Mouse (Mus musculus) limb, embryonic 14.5 days (tissue): ENCODE measurements at regions not wholly inside any gene's neighbourhood (a gene's known extent, or its start where the extent isn't known, plus 50 kb on each side); places are given as distances from the start of the nearest gene placed in this dataset.

Source experiments
- ATAC-seq: fragments of 200-750 bp; cut with Nextera tagmentation; 2 replicates; pipeline ENCODE4 v1.8.0; 2017; ENCODE audit warnings: low read depth, moderate number of reproducible peaks, moderate TSS enrichment; ENCODE audit not compliant: low FRiP score
- DNase-seq: peaks from one replicate; pipeline ENCODE4 v3.0.0-alpha.2; 2015; ENCODE audit warnings: low spot score
- H3K27ac ChIP-seq: fragments of 300-500 bp; sonication (generic); replicated peaks from 2 replicates; pipeline ENCODE4 v1.5.1; 2014; ENCODE audit warnings: low read depth, mild to moderate bottlenecking, low read length, moderate library complexity, mixed read lengths
- H3K27me3 ChIP-seq: fragments of 300-500 bp; sonication (generic); 2 replicates; pipeline ENCODE4 v1.6.1; 2014; ENCODE audit warnings: low read length, mixed read lengths; ENCODE audit not compliant: control insufficient read depth, insufficient read depth
- H3K36me3 ChIP-seq: fragments of 300-500 bp; sonication (generic); 2 replicates; pipeline ENCODE4 v1.6.1; 2014; ENCODE audit warnings: mild to moderate bottlenecking, low read length, moderate library complexity, mixed read lengths; ENCODE audit not compliant: control insufficient read depth, insufficient read depth
- H3K4me1 ChIP-seq: fragments of 300-500 bp; sonication (generic); 2 replicates; pipeline ENCODE4 v1.6.1; 2014; ENCODE audit warnings: antibody characterized with exemption, low read length, mixed read lengths; ENCODE audit not compliant: control insufficient read depth, insufficient read depth
- H3K4me2 ChIP-seq: fragments of 300-500 bp; sonication (generic); replicated peaks from 2 replicates; pipeline ENCODE4 v1.6.1; 2014; ENCODE audit warnings: low read depth, mild to moderate bottlenecking, low read length, moderate library complexity; ENCODE audit not compliant: severe bottlenecking
- H3K4me3 ChIP-seq: fragments of 300-500 bp; sonication (generic); replicated peaks from 2 replicates; pipeline ENCODE4 v1.5.1; 2014; ENCODE audit warnings: low read length
- H3K9ac ChIP-seq: fragments of 300-500 bp; sonication (generic); 2 replicates; pipeline ENCODE4 v1.6.1; 2014; ENCODE audit warnings: mild to moderate bottlenecking, low read depth, low read length, moderate library complexity; ENCODE audit not compliant: severe bottlenecking
- H3K9me3 ChIP-seq: fragments of 300-500 bp; sonication (generic); 2 replicates; pipeline ENCODE4 v1.6.1; 2016; ENCODE audit warnings: low read length; ENCODE audit not compliant: control insufficient read depth
- POLR2A ChIP-seq: fragments of 200-500 bp; IDR thresholded peaks from 2 replicates; pipeline ENCODE4 v1.8.0; 2012; ENCODE audit warnings: inconsistent platforms, mild to moderate bottlenecking, moderate library complexity, borderline replicate concordance; ENCODE audit not compliant: insufficient read depth, insufficient read length; ENCODE audit errors: extremely low read depth
- WGBS: fragments of 180-500 bp; shearing (Covaris S2); extraction: QIAGEN DNeasy Blood & Tissue Kit; methylation state at CpG from one replicate; pipeline ENCODE4 v1.1.7; 2014; 5-methylcytosine and 5-hydroxymethylcytosine counted together

- no peak overlapping the region for H3K4me3 ChIP-seq
- no peaks in the 10 kb centered on the region for H3K9me3 ChIP-seq
- WGBS: 4% methylated on average over 23 of the region's 23 CpGs
- no peak overlapping the region for H3K9ac ChIP-seq
- ATAC-seq: 0 out of 2 replicates have a peak, but pooled peaks have one; percentile 39
- no peak overlapping the region for H3K27ac ChIP-seq
- H3K36me3 ChIP-seq: no peaks in the 10 kb centered on the region
- H3K4me2 ChIP-seq: 0 out of 2 replicates have a peak overlapping the region, but pooled peaks have one; percentile 10
- TF ChIP-seq POLR2A: no peak
- peaks cover 7% of the 10 kb centered on the region; the same call in 1 of the 2 replicates for H3K27me3 ChIP-seq
- DNase-seq: peak; percentile 22
- peaks cover 3% of the 10 kb centered on the region; the same call in 1 of the 2 replicates for H3K4me1 ChIP-seq
These were observed 73.0 kb upstream of the 4931429L15Rik start for GRCm38 (mm10) chr9:46392641-46393321.

- Histone ChIP-seq H3K4me1 (peaks cover 3% of the 10 kb centered on the region; the same call in 1 of the 2 replicates), H3K9ac (peak overlapping the region; percentile 48), H3K27me3 (peaks cover 7% of the 10 kb centered on the region; the same call in 1 of the 2 replicates), H3K4me2 (peak overlapping the region; percentile 58), H3K9me3 (no peaks in the 10 kb centered on the region), H3K36me3 (no peaks in the 10 kb centered on the region), H3K4me3 (peak overlapping the region; percentile 46), H3K27ac (no peak overlapping the region; the same call in 1 of the 2 replicates)
- no peak; the same call in 1 of the 2 replicates for ATAC-seq
- TF ChIP-seq POLR2A: no peak
- no peak for DNase-seq
- WGBS: 12% methylated on average over 9 of the region's 9 CpGs
These were observed 70.0 kb upstream of the 4931429L15Rik start for GRCm38 (mm10) chr9:46389741-46390140.

GRCm38 (mm10) chr9:46388677-46389676 lies 69.2 kb upstream of the 4931429L15Rik start:
- Histone ChIP-seq H3K36me3 (no peaks in the 10 kb centered on the region), H3K9me3 (no peaks in the 10 kb centered on the region), H3K9ac (peak overlapping the region; percentile 48), H3K4me1 (peaks cover 3% of the 10 kb centered on the region; the same call in 1 of the 2 replicates), H3K4me3 (peak overlapping the region; percentile 46), H3K27ac (no peak overlapping the region; the same call in 1 of the 2 replicates), H3K4me2 (peak overlapping the region; percentile 58), H3K27me3 (peaks cover 7% of the 10 kb centered on the region; the same call in 1 of the 2 replicates)
- DNase-seq (no peak), ATAC-seq (peak; percentile 70; the same call in 1 of the 2 replicates)
- 28% methylated on average over 17 of the region's 17 CpGs for WGBS
- TF ChIP-seq POLR2A: no peak; the same call in 1 of the 2 replicates

GRCm38 (mm10) chr9:46386333-46386732 lies 66.5 kb upstream of the 4931429L15Rik start:
- no peak overlapping the region for H3K4me3 ChIP-seq
- no peak overlapping the region for H3K4me2 ChIP-seq
- TF ChIP-seq POLR2A: no peak
- no peak overlapping the region for H3K27ac ChIP-seq
- no peaks in the 10 kb centered on the region for H3K9me3 ChIP-seq
- 95% methylated on average over 3 of the region's 3 CpGs for WGBS
- no peaks in the 10 kb centered on the region for H3K27me3 ChIP-seq
- H3K36me3 ChIP-seq: no peaks in the 10 kb centered on the region
- H3K9ac ChIP-seq: no peak overlapping the region
- DNase-seq: no peak
- no peak for ATAC-seq
- H3K4me1 ChIP-seq: peaks cover 3% of the 10 kb centered on the region

- Histone ChIP-seq H3K36me3 (no peaks in the 10 kb centered on the region), H3K4me2 (no peak overlapping the region), H3K27me3 (no peaks in the 10 kb centered on the region), H3K4me1 (peaks cover 5% of the 10 kb centered on the region), H3K4me3 (no peak overlapping the region), H3K9ac (no peak overlapping the region), H3K9me3 (no peaks in the 10 kb centered on the region), H3K27ac (no peak overlapping the region)
- 23% methylated on average over 4 of the region's 4 CpGs for WGBS
- peak; percentile 21 for DNase-seq
- no peak for ATAC-seq
- TF ChIP-seq POLR2A: no peak
These were observed 61.6 kb upstream of the 4931429L15Rik start for GRCm38 (mm10) chr9:46381342-46381741.
